Mouse (Mus musculus) heart, postnatal 0 days (tissue): ENCODE results near the gene Fryl.

Experiments used
- CTCF ChIP-seq: IDR thresholded peaks from 2 replicates; pipeline ENCODE4 v1.5.1; 2016; ENCODE audit warnings: antibody characterized with exemption, control low read depth, low read depth
- EP300 ChIP-seq: IDR thresholded peaks from 2 replicates; pipeline ENCODE4 v1.6.1; 2016; ENCODE audit warnings: antibody characterized with exemption, low read depth

- TF ChIP-seq CTCF: no peak
- no peak for TF ChIP-seq EP300
Measured at GRCm38 (mm10) chr5:73192870-73193576, 63.4 kb downstream of the Fryl start.
